Mouse (Mus musculus) kidney, adult 2 months (tissue): ENCODE measurements at regions not wholly inside any gene's neighbourhood (a gene's known extent, or its start where the extent isn't known, plus 50 kb on each side); places are given as distances from the start of the nearest gene placed in this dataset.

Experiments used
- CTCF ChIP-seq: fragments of 200-500 bp; conservative IDR thresholded peaks from 2 replicates; pipeline ENCODE4 v1.5.1; 2011; ENCODE audit warnings: low read depth, mild to moderate bottlenecking, control low read depth, low read length, moderate library complexity, mixed read lengths; ENCODE audit not compliant: insufficient read depth, insufficient read length
- POLR2A ChIP-seq: fragments of 200-500 bp; IDR thresholded peaks from one replicate; pipeline ENCODE4 v1.6.1; 2011; ENCODE audit warnings: low read depth, low read length, control low read depth

- TF ChIP-seq CTCF, result no peak
- TF ChIP-seq POLR2A, result no peak
Observed at GRCm38 (mm10) chr11:35049663-35050215, 71.3 kb upstream of the Slit3 start.
